26 mouse cellular contexts compared by ENCODE assay signal in genomic region chr16:23181054-23181453, GRCm38 (mm10). TPM values are rescaled to one million over a fixed set of nuclear protein-coding genes. Genes with fewer than 3 reads are reported as not detected.
DNase-seq lines count a peak whose midpoint lies in the region; ATAC-seq and TF ChIP-seq lines count a peak whose summit lies in the region.
"Had no signal": no experiment of that assay in that cellular context is flagged by ENCODE, and none has a peak within 500 bp of the region (broad histone marks: within the 10 kb centered on the region; RNA-seq: fewer than 3 reads in every experiment).

No protein-coding gene starts in this region.

- H3K27me3 ChIP-seq in liver, postnatal 0 days (ENCODE audit: insufficient read depth, low read length) = no peaks in the 10 kb centered on the region
- no peaks in the 10 kb centered on the region for H3K27me3 ChIP-seq in liver, embryonic 12.5 days (replicated peaks)
- no peaks in the 10 kb centered on the region for H3K27me3 ChIP-seq in MEL (ENCODE audit: control insufficient read depth in 1 of 2, insufficient read depth in 2 of 2, low read length in 2 of 2)
- H3K27me3 ChIP-seq in intestine, embryonic 16.5 days (replicated peaks; ENCODE audit: control insufficient read depth, insufficient read depth, low read length) = no peaks in the 10 kb centered on the region
- H3K27me3 ChIP-seq: embryonic facial prominence, embryonic 15.5 days; heart, embryonic 12.5 days; hindbrain, embryonic 15.5 days; limb, embryonic 13.5 days; liver, embryonic 15.5 days; neural tube, embryonic 12.5 days had no signal

- no peaks in the 10 kb centered on the region for H3K36me3 ChIP-seq in liver, postnatal 0 days (replicated peaks; ENCODE audit: insufficient read depth, low read length)
- H3K36me3 ChIP-seq in liver, embryonic 12.5 days = no peaks in the 10 kb centered on the region
- H3K36me3 ChIP-seq in MEL (ENCODE audit: control insufficient read depth in 1 of 2, insufficient read depth in 2 of 2, low read length in 2 of 2) = peaks cover 0 to 10% of the 10 kb centered on the region in 2 experiments; a peak in 2 of 4 replicates
- no peaks in the 10 kb centered on the region for H3K36me3 ChIP-seq in intestine, embryonic 16.5 days (ENCODE audit: control insufficient read depth, insufficient read depth, low read length)
- H3K36me3 ChIP-seq: embryonic facial prominence, embryonic 15.5 days; forebrain, embryonic 10.5 days; G1E; heart, embryonic 12.5 days; hindbrain, embryonic 15.5 days; limb, embryonic 13.5 days; liver, embryonic 15.5 days; neural tube, embryonic 12.5 days had no signal

- WGBS in liver, postnatal 0 days (ENCODE audit: insufficient replicate concordance) = 38% methylated on average over 4 of the region's 4 CpGs
- 22% methylated on average over 4 of the region's 4 CpGs for WGBS in liver, embryonic 12.5 days (ENCODE audit: insufficient replicate concordance)
- 68% methylated on average over 4 of the region's 4 CpGs for WGBS in intestine, embryonic 16.5 days

- H3K4me3 ChIP-seq in liver, postnatal 0 days (ENCODE audit: low read depth, low read length) = no peak overlapping the region
- H3K4me3 ChIP-seq in liver, embryonic 12.5 days = no peak overlapping the region
- H3K4me3 ChIP-seq in MEL (ENCODE audit: control insufficient read depth in 1 of 2, insufficient read depth in 1 of 2, low read depth in 2 of 2, low read length in 2 of 2) = no peak overlapping the region
- H3K4me3 ChIP-seq in bone marrow macrophage, adult 2 months (ENCODE audit: insufficient read depth, low read length) = no peak overlapping the region
- H3K4me3 ChIP-seq in intestine, embryonic 16.5 days (ENCODE audit: low read length) = no peak overlapping the region
- H3K4me3 ChIP-seq: embryonic facial prominence, embryonic 15.5 days; forebrain, embryonic 10.5 days; heart, embryonic 12.5 days; hindbrain, embryonic 15.5 days; limb, embryonic 13.5 days; liver, embryonic 15.5 days; neural tube, embryonic 12.5 days had no signal

- TF ChIP-seq CTCF in liver, postnatal 0 days (IDR thresholded peaks at IDR 0.05; ENCODE audit: low read depth) = no peak
- TF ChIP-seq CTCF in MEL (IDR thresholded peaks at IDR 0.05 in 2 of 3, conservative IDR thresholded peaks at IDR 0.05 in 1 of 3; ENCODE audit: control insufficient read depth in 1 of 3, insufficient read depth in 1 of 3, low read depth in 2 of 3, low read length in 3 of 3, poor library complexity in 1 of 3, severe bottlenecking in 1 of 3) = no peak
- no peak for TF ChIP-seq CTCF in bone marrow macrophage, adult 2 months (IDR thresholded peaks at IDR 0.05; ENCODE audit: low read depth, low read length)

- no peak overlapping the region for H3K4me2 ChIP-seq in liver, postnatal 0 days (ENCODE audit: low read depth, low read length)
- no peak overlapping the region for H3K4me2 ChIP-seq in liver, embryonic 12.5 days
- no peak overlapping the region for H3K4me2 ChIP-seq in intestine, embryonic 16.5 days (ENCODE audit: low read depth, low read length)
- H3K4me2 ChIP-seq: embryonic facial prominence, embryonic 15.5 days; heart, embryonic 12.5 days; hindbrain, embryonic 15.5 days; limb, embryonic 13.5 days; liver, embryonic 15.5 days; midbrain, embryonic 11.5 days; neural tube, embryonic 12.5 days had no signal

- no peak for TF ChIP-seq RAD21 in MEL (IDR thresholded peaks at IDR 0.05; ENCODE audit: low read depth, low read length)

- no peak for TF ChIP-seq POLR2A in MEL (IDR thresholded peaks at IDR 0.05; ENCODE audit: control insufficient read depth in 1 of 2, insufficient read depth in 1 of 2, low read depth in 1 of 2, low read length in 2 of 2, poor library complexity in 1 of 2)
- TF ChIP-seq POLR2A in bone marrow macrophage, adult 2 months (IDR thresholded peaks at IDR 0.05; ENCODE audit: borderline replicate concordance, low read depth, low read length) = no peak

- DNase-seq in liver, postnatal 0 days = no peak
- DNase-seq in MEL (ENCODE audit: low read depth, low spot score) = no peak
- DNase-seq in kidney, postnatal 36 days = no peak
- no peak for DNase-seq in right cerebral cortex, postnatal 14 days
- DNase-seq: adrenal gland, postnatal 36 days; cerebellum, postnatal 14 days; forebrain, postnatal 0 days; heart, postnatal 36 days; kidney, adult 11 months; lung, postnatal 10 days had no signal

- no peak overlapping the region for H3K9ac ChIP-seq in liver, postnatal 0 days (replicated peaks)
- H3K9ac ChIP-seq in liver, embryonic 12.5 days = no peak overlapping the region
- no peak overlapping the region for H3K9ac ChIP-seq in MEL (ENCODE audit: control insufficient read depth, low read depth, low read length, poor library complexity, severe bottlenecking)
- no peak overlapping the region for H3K9ac ChIP-seq in intestine, embryonic 16.5 days (ENCODE audit: low read depth, low read length)
- H3K9ac ChIP-seq: embryonic facial prominence, embryonic 15.5 days; forebrain, postnatal 0 days; heart, embryonic 12.5 days; hindbrain, embryonic 15.5 days; limb, embryonic 13.5 days; liver, embryonic 15.5 days; neural tube, embryonic 12.5 days had no signal

- no peaks in the 10 kb centered on the region for H3K79me2 ChIP-seq in MEL (ENCODE audit: control insufficient read depth, insufficient read depth, low read length, poor library complexity)

- H3K9me3 ChIP-seq in liver, postnatal 0 days (ENCODE audit: low read length) = no peaks in the 10 kb centered on the region
- no peaks in the 10 kb centered on the region for H3K9me3 ChIP-seq in liver, embryonic 12.5 days (replicated peaks)
- no peaks in the 10 kb centered on the region for H3K9me3 ChIP-seq in MEL (replicated peaks; ENCODE audit: insufficient read depth, low read length)
- no peaks in the 10 kb centered on the region for H3K9me3 ChIP-seq in intestine, embryonic 16.5 days (ENCODE audit: control insufficient read depth, low read length)
- H3K9me3 ChIP-seq: embryonic facial prominence, embryonic 15.5 days; forebrain, embryonic 10.5 days; G1E; heart, embryonic 12.5 days; hindbrain, embryonic 15.5 days; limb, embryonic 13.5 days; liver, embryonic 15.5 days; neural tube, embryonic 12.5 days had no signal

- H3K4me1 ChIP-seq in liver, postnatal 0 days (ENCODE audit: insufficient read depth) = 0 out of 2 replicates have a peak, but pooled peaks cover 2% of the 10 kb centered on the region
- H3K4me1 ChIP-seq in liver, embryonic 12.5 days = no peaks in the 10 kb centered on the region
- H3K4me1 ChIP-seq in MEL (ENCODE audit: control insufficient read depth in 1 of 2, insufficient read depth in 2 of 2, low read length in 2 of 2) = peaks cover 0 to 11% of the 10 kb centered on the region in 2 experiments; a peak in 2 of 4 replicates
- H3K4me1 ChIP-seq in bone marrow macrophage, adult 2 months (ENCODE audit: control insufficient read depth, insufficient read depth, low read length) = peaks cover 31% of the 10 kb centered on the region
- no peaks in the 10 kb centered on the region for H3K4me1 ChIP-seq in intestine, embryonic 16.5 days (ENCODE audit: control insufficient read depth, insufficient read depth, low read length)
- H3K4me1 ChIP-seq: embryonic facial prominence, embryonic 15.5 days; forebrain, embryonic 10.5 days; hindbrain, embryonic 15.5 days; limb, embryonic 13.5 days; neural tube, embryonic 12.5 days had no signal

- peak overlapping the region; percentile 49; the same call in 1 of the 2 replicates for H3K27ac ChIP-seq in liver, postnatal 0 days (ENCODE audit: low read depth)
- H3K27ac ChIP-seq in liver, embryonic 12.5 days = no peak overlapping the region
- H3K27ac ChIP-seq in MEL (ENCODE audit: control insufficient read depth, low read depth, low read length) = no peak overlapping the region; the same call in 1 of the 2 replicates
- H3K27ac ChIP-seq in bone marrow macrophage, adult 2 months (ENCODE audit: insufficient read depth, low read depth, low read length) = peak overlapping the region; percentile 93
- H3K27ac ChIP-seq in intestine, embryonic 16.5 days (ENCODE audit: low read length) = no peak overlapping the region
- H3K27ac ChIP-seq: embryonic facial prominence, embryonic 15.5 days; forebrain, embryonic 10.5 days; hindbrain, embryonic 15.5 days; kidney, postnatal 0 days; limb, embryonic 13.5 days; liver, embryonic 15.5 days; neural tube, embryonic 12.5 days had no signal

- ATAC-seq in liver, postnatal 0 days = no peak
- no peak for ATAC-seq in liver, embryonic 12.5 days
- peak; percentile 45 for ATAC-seq in megakaryocyte, adult 5-6 weeks (ENCODE audit: poor library complexity, severe bottlenecking)
- no peak for ATAC-seq in intestine, embryonic 16.5 days
- ATAC-seq: forebrain, postnatal 0 days had no signal

- TF ChIP-seq EP300 in liver, postnatal 0 days (IDR thresholded peaks at IDR 0.05; ENCODE audit: low read depth) = no peak
- no peak for TF ChIP-seq EP300 in MEL (IDR thresholded peaks at IDR 0.05; ENCODE audit: low read depth in 1 of 2, low read length in 2 of 2)

RNA-seq across cellular contexts. Expression of gene Adipoq, which starts 34.7 kb away (rescaled TPM):
- polyA plus RNA-seq in liver, postnatal 0 days (2015; fragmentation: Nextera tagmentation; extraction: Ambion mirVana) = not detected in 2 replicates
- not detected in 2 replicates for polyA plus RNA-seq in liver, embryonic 12.5 days (2016; fragmentation: Nextera tagmentation; extraction: Ambion mirVana)
- total RNA-seq in MEL (2012; rRNA removed) = not detected in 2 replicates
- polyA plus RNA-seq in MEL (2012; ENCODE audit: insufficient read depth in 1 of 2, insufficient read length in 2 of 2, low read depth in 1 of 2, low replicate concordance in 2 of 2, missing spikeins in 1 of 2) = not detected
- polyA plus RNA-seq in bone marrow macrophage, adult 2 months (2012; ENCODE audit: insufficient read depth, insufficient read length, missing spikeins) = not detected in 2 replicates
- total RNA-seq in megakaryocyte, adult 5-6 weeks (2015) = 0.55 and 0.80 TPM in 2 replicates
- total RNA-seq in megakaryocyte, adult 5-6 weeks (2017) = 0.40 and 1.7 TPM in 2 replicates
- not detected in 2 replicates for polyA plus RNA-seq in intestine, embryonic 16.5 days (2015; fragmentation: Nextera tagmentation; extraction: Ambion mirVana)
- total RNA-seq: left cerebral cortex, postnatal 10 days; monocyte, adult 5-6 weeks had no signal
- polyA plus RNA-seq: forebrain, embryonic 10.5 days; forebrain, postnatal 0 days; G1E; hindbrain, embryonic 15.5 days; liver, embryonic 15.5 days; midbrain, embryonic 11.5 days; neural tube, embryonic 12.5 days had no signal

RNA-seq across cellular contexts. Expression of gene St6gal1, which starts 43.5 kb away (rescaled TPM):
- 17.1 and 17.3 TPM in 2 replicates for polyA plus RNA-seq in liver, postnatal 0 days (2015; fragmentation: Nextera tagmentation; extraction: Ambion mirVana)
- polyA plus RNA-seq in liver, embryonic 12.5 days (2016; fragmentation: Nextera tagmentation; extraction: Ambion mirVana) = 7.5 and 7.9 TPM in 2 replicates
- total RNA-seq in MEL (2012; rRNA removed) = not detected in 2 replicates
- not detected for polyA plus RNA-seq in MEL (2012; ENCODE audit: insufficient read depth in 1 of 2, insufficient read length in 2 of 2, low read depth in 1 of 2, low replicate concordance in 2 of 2, missing spikeins in 1 of 2)
- polyA plus RNA-seq in bone marrow macrophage, adult 2 months (2012; ENCODE audit: insufficient read depth, insufficient read length, missing spikeins) = 66.4 and 77.2 TPM in 2 replicates
- 2.4 and 2.8 TPM in 2 replicates for total RNA-seq in megakaryocyte, adult 5-6 weeks (2015)
- 2.3 and 3.3 TPM in 2 replicates for total RNA-seq in megakaryocyte, adult 5-6 weeks (2017)
- polyA plus RNA-seq in intestine, embryonic 16.5 days (2015; fragmentation: Nextera tagmentation; extraction: Ambion mirVana) = 14.3 and 15.1 TPM in 2 replicates

RNA-seq across cellular contexts. Expression of gene Rfc4, which starts 53.5 kb away (rescaled TPM):
- 54.3 and 59.4 TPM in 2 replicates for polyA plus RNA-seq in liver, postnatal 0 days (2015; fragmentation: Nextera tagmentation; extraction: Ambion mirVana)
- polyA plus RNA-seq in liver, embryonic 12.5 days (2016; fragmentation: Nextera tagmentation; extraction: Ambion mirVana) = 184 and 199 TPM in 2 replicates
- 77.9 and 93.2 TPM in 2 replicates for total RNA-seq in MEL (2012; rRNA removed)
- 10 to 100 TPM in 1 of 2 experiments, not detected in 1; 52.1 TPM for polyA plus RNA-seq in MEL (2012; ENCODE audit: insufficient read depth in 1 of 2, insufficient read length in 2 of 2, low read depth in 1 of 2, low replicate concordance in 2 of 2, missing spikeins in 1 of 2)
- polyA plus RNA-seq in bone marrow macrophage, adult 2 months (2012; ENCODE audit: insufficient read depth, insufficient read length, missing spikeins) = 10.6 and 14.5 TPM in 2 replicates
- 107 and 122 TPM in 2 replicates for total RNA-seq in megakaryocyte, adult 5-6 weeks (2015)
- total RNA-seq in megakaryocyte, adult 5-6 weeks (2017) = 42.3 and 45.5 TPM in 2 replicates
- polyA plus RNA-seq in intestine, embryonic 16.5 days (2015; fragmentation: Nextera tagmentation; extraction: Ambion mirVana) = 88.3 and 107 TPM in 2 replicates

Comparison
In these comparisons a context has a peak if more than half of its experiments do, and no peak if none do; other contexts are left out.
1. H3K27ac ChIP-seq: peak in liver, postnatal 0 days (single experiment) and bone marrow macrophage, adult 2 months (single experiment); none in liver, embryonic 12.5 days (single experiment), MEL (single experiment) and intestine, embryonic 16.5 days (single experiment).